In genomic region chr9:121838829-121839621, GRCm38 (mm10) we compare ENCODE assay signal across 8 mouse cellular contexts. TPM values are rescaled to one million over a fixed set of nuclear protein-coding genes. Genes with fewer than 3 reads are reported as not detected.
DNase-seq lines count a peak whose midpoint lies in the region; ATAC-seq lines count a peak whose summit lies in the region.

Gene Ccdc13 (minus strand): TSS chr9:121839461.

- 3% methylated on average over 61 of the region's 61 CpGs for WGBS in hindbrain, embryonic 13.5 days

- H3K4me3 ChIP-seq in hindbrain, embryonic 13.5 days = peak within 1 kb of the TSS; percentile 53

- H3K9me3 ChIP-seq in hindbrain, embryonic 13.5 days = no peaks in the 10 kb centered on the region; the same call in 1 of the 2 replicates

- H3K36me3 ChIP-seq in hindbrain, embryonic 13.5 days = no peaks in the 10 kb centered on the region

- ATAC-seq in hindbrain, embryonic 13.5 days (ENCODE audit: low FRiP score) = peak; percentile 90

- H3K4me1 ChIP-seq in hindbrain, embryonic 13.5 days (replicated peaks) = peaks cover 10% of the 10 kb centered on the region

- H3K9ac ChIP-seq in hindbrain, embryonic 13.5 days = peak within 1 kb of the TSS; percentile 72

- H3K27ac ChIP-seq in hindbrain, embryonic 13.5 days = no peak within 1 kb of the TSS

- peak within 1 kb of the TSS; percentile 65 for H3K4me2 ChIP-seq in hindbrain, embryonic 13.5 days

- DNase-seq in CD4-positive helper T cell, adult 2 months (ENCODE audit: low read depth, low spot score) = peak; percentile 32
- DNase-seq in adrenal gland, postnatal 25 days = peak; percentile 88
- peak; percentile 77 for DNase-seq in forelimb bud, embryonic 11.5 days (ENCODE audit: low read depth, low spot score)
- peak; percentile 85 to 86 for DNase-seq in layer of hippocampus, postnatal 36 days
- peak; percentile 90 for DNase-seq in lung, postnatal 10 days
- DNase-seq in ovary, postnatal 36 days (ENCODE audit: low spot score) = peak; percentile 85
- DNase-seq in thymus, postnatal 4 days = peak; percentile 91

- H3K27me3 ChIP-seq in hindbrain, embryonic 13.5 days = 0 out of 2 replicates have a peak, but pooled peaks cover 5% of the 10 kb centered on the region

RNA-seq across cellular contexts. Expression of gene Ccdc13, which starts in this region (rescaled TPM):
- 1.3 and 1.5 TPM in 2 replicates for total RNA-seq in adrenal gland, postnatal 25 days (2021)
- polyA plus RNA-seq in hindbrain, embryonic 13.5 days (2015; fragmentation: Nextera tagmentation; extraction: Ambion mirVana) = 3.2 and 3.7 TPM in 2 replicates
- 1 to 10 TPM; 7.5 to 9.7 TPM for total RNA-seq in layer of hippocampus, postnatal 36 days (2021)

Comparison
In these comparisons a context has a peak if more than half of its experiments do, and no peak if none do; other contexts are left out.
1. DNase-seq: peak in every context shown above with its lines; median percentile 91 in thymus, postnatal 4 days; 90 in lung, postnatal 10 days; 88 in adrenal gland, postnatal 25 days; 86 in layer of hippocampus, postnatal 36 days; 85 in ovary, postnatal 36 days; 77 in forelimb bud, embryonic 11.5 days; 32 in CD4-positive helper T cell, adult 2 months.